Mouse (Mus musculus) lung, postnatal 36 days (tissue): ENCODE results near the gene Plb1.

Source experiments
- DNase-seq: peaks from one replicate; pipeline ENCODE4 v3.0.0; 2022; ENCODE audit warnings: mixed read lengths

The Plb1 gene

DNA sequence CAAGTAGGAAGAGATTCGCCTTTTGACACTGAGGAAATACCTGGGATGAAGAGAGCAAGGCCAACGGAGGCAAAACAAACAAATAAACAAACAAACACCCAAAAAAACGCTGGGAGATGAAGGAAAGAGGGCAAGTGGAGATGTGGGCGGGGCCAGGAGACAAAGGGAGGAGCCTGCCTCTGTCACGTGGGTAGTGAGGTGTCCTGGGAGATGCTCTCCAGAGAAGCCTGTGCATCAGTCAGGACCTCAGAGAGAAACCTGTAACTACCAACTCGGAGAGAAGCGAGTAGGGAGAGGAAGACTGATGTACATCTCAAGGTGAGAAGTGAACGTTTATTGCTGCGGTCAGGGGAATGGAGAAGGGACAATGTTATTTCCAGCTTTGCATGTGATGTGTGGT is at the start of gene Plb1:
TSS of gene Plb1 (plus strand) at position 235 of the 400 bp plus-strand sequence.
- no peak for DNase-seq

DNA sequence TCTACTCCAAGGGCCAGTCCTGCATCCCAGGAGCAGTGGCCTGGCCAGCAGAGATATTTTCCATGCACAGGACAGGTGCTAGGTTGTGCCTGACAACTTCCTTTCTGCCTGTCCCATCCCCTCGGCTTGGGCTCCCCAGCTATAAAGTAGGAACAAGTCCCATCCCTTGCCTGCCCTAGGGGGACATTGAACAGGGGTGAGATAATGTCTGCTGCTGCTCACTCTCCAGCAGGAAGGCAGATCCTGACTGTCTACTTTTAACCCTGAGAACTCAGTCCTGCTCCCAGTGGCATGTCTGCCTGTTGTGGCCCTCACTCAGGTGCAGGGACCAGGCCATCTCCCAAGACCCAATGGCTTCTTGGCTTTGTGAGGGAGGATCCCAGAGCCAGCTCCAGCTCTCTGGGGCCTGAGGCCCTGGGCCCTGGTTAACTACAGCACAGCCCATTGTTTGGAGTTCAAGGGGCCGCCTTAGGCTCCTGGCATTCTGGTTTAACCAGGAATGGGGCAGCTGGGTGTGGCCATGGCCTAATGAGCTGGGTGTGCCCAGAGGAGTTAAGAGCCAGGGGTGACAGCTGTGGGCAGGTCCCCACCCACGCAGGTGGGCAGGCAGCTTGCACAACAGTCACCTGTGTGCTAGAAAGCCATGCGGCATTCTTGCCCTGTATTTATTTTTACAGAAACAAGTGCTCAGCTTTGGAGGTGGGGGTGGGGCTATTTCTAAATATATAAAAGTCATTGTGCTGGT is 49.5 kb upstream of the Plb1 start:
- DNase-seq = peak; percentile 83

DNA sequence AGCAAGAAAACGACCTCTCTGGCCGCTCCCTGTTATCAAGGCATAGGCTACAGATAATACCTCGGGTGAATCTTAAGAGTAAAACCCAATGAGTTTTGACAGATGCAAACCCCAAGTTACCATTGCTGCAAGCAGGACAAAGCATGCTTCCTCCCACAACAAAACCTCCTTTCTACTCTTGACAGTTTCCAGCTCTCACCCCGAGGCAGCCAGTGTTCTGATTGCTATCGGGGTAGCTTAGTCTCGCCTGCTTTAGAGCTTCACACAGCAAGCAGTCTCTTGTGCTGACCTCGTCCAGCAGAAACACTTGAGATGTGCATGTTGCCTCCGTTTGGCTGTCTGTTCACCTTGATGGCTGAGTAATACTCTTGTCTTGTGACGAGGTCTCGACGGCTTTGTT is 44.8 kb upstream of the Plb1 start:
- no peak for DNase-seq

DNA sequence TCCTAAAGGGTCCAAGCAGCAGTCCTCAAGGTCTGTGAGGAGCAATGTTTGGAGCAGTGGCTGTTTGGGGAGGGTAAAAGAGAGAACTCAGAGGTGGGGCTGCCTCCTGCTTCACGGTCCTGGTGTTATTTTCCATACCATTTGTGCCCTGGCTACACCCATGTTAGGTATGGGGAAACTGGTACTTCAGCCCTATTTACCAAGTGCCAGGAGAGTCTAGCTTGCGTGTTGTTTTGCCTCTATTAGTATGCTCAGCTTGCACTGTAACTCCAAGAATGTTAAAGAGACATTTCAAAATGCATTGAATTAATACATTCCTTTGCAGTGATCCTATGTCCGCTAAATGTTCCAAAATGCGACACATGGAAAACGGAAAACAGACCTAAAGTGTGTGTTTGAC is 41.2 kb upstream of the Plb1 start:
- DNase-seq = peak; percentile 58

DNA sequence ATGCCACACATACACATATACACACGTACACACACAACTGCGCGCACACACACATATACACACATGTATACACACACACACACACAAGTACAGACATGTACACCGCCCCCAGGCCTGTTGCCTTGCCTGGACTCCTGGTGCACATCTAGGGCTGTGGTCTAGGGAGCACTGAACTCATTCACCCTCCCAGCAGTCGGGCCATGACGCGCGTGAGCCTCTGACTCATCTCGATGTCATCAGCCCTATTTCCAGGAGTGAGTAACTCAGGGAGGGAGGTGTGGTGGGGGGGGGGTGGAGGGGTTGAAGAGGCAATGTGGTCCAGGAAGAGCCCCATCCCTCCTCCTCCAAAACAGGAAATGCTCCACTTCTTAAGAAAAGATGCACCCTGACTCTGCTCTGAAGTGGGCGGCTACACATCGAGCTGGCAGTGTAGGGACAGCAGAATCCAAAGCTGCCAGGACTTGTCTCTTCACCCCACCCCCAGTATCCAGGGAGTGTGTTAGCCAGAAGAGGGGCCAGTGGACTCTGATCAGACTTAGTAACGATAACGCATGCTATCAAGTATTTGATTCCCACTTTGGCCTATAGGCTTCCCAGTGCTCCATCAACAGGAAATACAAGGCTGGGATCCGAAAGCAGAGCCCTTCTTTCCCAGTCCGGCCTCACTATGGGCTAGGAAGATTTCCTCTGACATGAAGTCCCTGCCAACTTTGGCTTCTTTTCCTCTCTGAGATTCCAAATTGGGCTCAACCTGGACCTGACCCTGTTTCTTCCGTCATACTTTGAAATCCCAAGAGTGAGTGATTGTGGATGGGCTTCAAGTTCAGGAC is 40.3 kb upstream of the Plb1 start:
- DNase-seq = peak; percentile 40

- DNase-seq = no peak
Observed at GRCm38 (mm10) chr5:32194236-32194635, 38.3 kb upstream of the Plb1 start.

DNA sequence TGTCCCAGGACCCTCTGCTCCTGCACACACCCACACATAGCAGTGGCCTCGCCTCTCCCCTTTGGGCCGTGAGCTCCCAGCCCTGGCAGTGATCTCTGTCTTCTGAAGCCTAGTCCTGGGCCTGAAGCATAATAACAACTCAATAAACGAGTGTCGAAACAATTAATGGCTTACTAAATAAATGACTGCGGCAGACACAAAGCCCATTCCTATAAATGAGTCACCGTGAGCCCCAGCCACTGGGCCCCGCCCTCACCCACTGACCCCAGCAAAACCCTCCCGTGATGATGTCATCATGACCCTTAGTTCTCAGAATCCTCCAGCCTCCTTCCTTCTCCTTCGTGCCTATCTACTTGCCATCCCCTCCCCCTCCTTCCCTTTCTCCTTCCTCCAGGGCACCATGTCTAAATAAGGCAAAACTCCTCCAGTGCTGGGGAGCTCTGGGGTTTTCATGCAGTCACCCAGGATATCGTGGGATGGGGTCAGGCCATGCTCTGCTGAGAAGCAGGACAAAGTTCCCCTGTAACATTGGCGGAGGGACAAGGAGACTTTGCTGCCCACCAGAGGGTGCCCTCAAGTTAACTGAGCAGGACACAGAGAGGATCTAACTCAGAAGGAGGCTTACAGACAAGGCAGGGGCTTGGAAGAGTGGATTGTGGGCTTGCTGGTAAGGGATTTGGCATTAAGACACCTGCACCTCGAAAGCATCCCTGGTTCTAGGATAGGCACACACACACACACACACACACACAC is 36.5 kb upstream of the Plb1 start:
- peak; percentile 78 for DNase-seq

- DNase-seq = peak; percentile 98
Observed at GRCm38 (mm10) chr5:32197698-32198097, 34.8 kb upstream of the Plb1 start.

GRCm38 (mm10) chr5:32199136-32199535 is 33.4 kb upstream of the Plb1 start:
- no peak for DNase-seq

DNA sequence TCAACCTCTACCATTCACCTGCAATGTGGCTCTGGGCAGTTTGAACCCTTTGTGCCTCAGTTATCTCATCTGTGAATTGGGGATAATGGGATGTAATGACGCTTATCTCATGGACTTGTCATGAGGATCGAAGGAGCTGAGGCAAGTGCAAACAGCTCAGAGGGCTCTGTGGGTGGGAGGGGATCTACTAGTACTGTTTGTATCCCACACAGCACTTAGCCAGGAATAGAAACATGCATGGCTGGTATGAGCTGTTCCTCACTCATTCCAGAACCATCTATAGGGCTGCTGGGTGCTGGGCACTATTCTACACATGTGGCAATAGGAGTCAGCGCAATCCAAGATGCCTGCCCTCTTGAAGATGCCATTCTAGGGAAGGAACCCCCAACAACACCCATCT is 32.9 kb upstream of the Plb1 start:
- no peak for DNase-seq

DNA sequence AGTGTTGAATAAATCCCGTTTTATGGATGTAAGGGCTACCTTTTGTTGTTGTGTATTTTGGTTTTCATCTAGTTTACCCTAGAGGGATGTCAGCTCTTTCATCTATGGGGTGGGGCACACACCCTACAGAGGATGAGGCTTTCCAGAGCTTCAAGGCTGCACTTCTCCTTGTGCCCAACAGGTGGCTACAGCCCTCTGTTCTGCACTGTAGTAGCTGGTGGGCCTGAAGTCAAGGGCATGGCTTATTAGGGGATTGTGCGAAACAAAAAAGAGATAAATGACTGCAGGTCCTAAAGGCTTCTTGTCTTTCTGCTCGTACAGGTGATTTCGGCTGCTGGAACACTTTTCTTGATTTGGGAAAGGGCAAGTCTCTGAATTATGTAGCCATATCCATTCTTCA is 27.9 kb upstream of the Plb1 start:
- no peak for DNase-seq

DNA sequence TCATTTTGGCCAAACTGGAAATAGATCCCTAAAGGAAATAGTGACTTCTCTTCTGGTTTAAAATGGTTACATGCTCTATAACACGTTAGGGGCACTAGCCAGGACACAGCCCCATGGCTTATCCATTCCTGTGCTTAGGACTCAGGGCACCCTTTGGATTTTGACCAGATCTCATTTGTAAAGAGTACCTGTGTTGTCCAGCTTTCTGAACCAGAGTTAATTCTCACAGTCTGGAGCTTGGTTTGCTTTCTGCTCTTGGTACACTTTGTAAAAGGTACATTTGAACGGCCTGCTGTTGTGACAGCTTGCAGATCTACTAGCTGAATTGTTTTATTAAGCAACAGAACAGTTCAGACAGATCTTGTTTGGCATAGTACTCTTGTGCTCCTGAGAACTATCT is 25.8 kb upstream of the Plb1 start:
- no peak for DNase-seq

DNA sequence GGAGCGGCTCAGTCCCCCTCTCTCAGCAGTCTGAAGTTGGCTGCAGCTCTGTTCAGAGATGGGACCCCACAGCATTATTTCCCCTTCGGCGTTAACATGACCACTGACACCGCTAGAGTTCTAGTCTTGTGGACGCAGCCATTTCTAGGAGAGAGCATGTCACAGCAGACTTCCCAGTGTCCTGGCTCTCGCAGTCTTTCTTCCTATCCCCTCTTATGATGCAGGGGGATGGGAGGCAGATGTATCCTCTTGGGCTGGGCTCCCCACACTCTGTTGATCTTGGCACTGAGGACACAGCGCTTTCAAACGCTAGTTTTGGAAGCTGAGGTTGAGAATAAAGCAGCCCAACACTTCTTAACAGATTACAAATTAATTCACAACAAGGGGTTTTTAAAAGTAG is 24.0 kb upstream of the Plb1 start:
- no peak for DNase-seq

GRCm38 (mm10) chr5:32211011-32211410 is 21.5 kb upstream of the Plb1 start:
- no peak for DNase-seq

DNA sequence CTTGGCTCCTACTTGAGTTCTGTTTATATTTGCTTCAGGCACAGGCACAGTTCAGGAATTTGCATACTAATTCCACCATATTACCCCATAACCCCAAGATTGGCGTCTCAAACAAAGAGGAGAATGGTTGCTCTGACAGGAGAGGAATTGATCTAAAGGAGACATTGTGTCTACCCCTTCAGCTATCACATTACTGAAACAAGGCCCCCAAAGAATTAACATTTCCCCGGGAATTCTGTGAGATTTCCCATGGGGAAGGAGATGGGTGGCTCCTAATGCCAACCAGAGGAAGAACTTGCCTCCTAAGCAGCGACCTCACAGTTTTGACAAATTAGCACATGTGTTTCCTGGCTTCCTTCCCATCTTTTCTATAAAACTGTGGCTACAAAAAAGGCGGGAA is 18.8 kb upstream of the Plb1 start:
- DNase-seq = no peak

DNA sequence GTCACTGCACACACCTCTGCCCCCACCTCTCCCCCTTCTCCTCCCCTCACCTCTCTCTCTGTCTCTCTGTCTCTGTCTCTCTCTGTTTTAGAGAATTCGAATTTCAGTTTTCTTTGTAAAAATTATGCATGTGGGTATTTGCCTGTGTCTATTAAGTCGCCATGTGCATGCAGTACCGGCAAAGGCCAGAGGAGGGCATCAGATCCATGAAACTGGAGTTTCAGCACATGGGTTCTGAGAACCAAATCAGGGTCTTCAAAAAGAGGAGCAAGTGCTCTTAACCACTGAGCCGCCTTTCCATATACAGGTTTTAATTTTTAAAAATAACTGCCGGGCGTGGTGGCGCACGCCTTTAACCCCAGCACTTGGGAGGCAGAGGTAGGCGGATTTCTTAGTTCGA is 17.0 kb upstream of the Plb1 start:
- DNase-seq = peak; percentile 74

GRCm38 (mm10) chr5:32216465-32216864 is 16.0 kb upstream of the Plb1 start:
- peak; percentile 69 for DNase-seq

DNA sequence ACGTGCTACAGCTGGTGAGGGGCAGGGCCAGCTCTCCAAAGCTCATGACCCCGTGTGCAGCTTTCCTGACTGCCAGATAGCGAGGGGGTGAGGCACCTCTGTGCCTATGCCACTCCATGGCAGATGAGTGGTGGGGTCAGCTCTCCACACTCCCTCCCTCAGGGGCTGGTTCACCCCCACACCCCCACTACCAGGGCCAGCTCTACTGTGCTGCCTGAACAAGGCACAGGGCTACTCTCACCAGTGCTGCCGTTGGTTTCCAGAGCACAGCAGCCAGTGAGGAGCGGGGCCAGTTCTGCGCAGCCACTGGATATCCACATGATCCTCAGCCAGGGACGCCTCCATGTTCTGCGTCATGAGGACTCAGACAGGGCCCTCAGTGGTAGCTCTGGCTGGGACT is 15.0 kb upstream of the Plb1 start:
- no peak for DNase-seq

GRCm38 (mm10) chr5:32230372-32230771 is 2.1 kb upstream of the Plb1 start:
- DNase-seq = peak; percentile 50

GRCm38 (mm10) chr5:32239337-32239736 is 6.8 kb downstream of the Plb1 start:
- DNase-seq = no peak

GRCm38 (mm10) chr5:32240741-32241140 is 8.2 kb downstream of the Plb1 start:
- DNase-seq = no peak

- DNase-seq = no peak
Observed at GRCm38 (mm10) chr5:32243286-32243885, 10.9 kb downstream of the Plb1 start.

GRCm38 (mm10) chr5:32245385-32245784 is 12.9 kb downstream of the Plb1 start:
- DNase-seq = no peak
